In the genomic region with DNA sequence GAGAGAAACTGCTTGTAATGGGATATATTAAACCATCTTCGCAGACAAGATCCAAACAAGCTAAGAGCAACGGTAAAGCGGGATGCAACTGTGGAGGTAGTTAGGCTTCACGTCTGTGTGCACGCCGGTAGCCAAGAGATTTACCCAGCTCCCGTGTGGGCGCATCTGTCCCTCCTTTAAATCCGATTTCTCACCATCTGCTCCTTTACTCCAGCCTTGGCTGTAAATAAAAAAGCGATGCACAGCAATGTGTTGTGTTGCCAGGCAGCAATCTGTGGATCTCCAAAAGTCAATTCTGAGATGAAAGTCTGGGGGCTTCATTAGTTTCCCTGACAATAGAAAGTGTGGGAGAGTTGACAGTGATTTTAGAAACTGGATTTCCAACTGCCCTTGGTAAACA, we compare ENCODE assay signal across 9 mouse cellular contexts. TPM values are rescaled to one million over a fixed set of nuclear protein-coding genes. Genes with fewer than 3 reads are reported as not detected.
A peak's percentile ranks its signal among the peaks of the same experiment; 100 is the strongest.
DNase-seq lines count a peak whose midpoint lies in the region; ATAC-seq lines count a peak whose summit lies in the region.
"Had no signal": no experiment of that assay in that cellular context is flagged by ENCODE, and none has a peak within 500 bp of the region (broad histone marks: within the 10 kb centered on the region; RNA-seq: fewer than 3 reads in every experiment).

No protein-coding gene starts in this region.

- H3K27me3 ChIP-seq in forebrain, embryonic 10.5 days (ENCODE audit: poor library complexity, severe bottlenecking), result no peaks in the 10 kb centered on the region
- no peaks in the 10 kb centered on the region for H3K27me3 ChIP-seq in neural tube, embryonic 15.5 days (replicated peaks)

- peak overlapping the region; percentile 70 for H3K27ac ChIP-seq in forebrain, embryonic 10.5 days
- peak overlapping the region; percentile 23 for H3K27ac ChIP-seq in neural tube, embryonic 15.5 days (replicated peaks)

- 91% methylated on average over 10 of the region's 10 CpGs for WGBS in forebrain, embryonic 10.5 days
- WGBS in neural tube, embryonic 15.5 days, result 27% methylated on average over 10 of the region's 10 CpGs

- H3K9ac ChIP-seq in neural tube, embryonic 15.5 days (replicated peaks), result no peak overlapping the region

- no peaks in the 10 kb centered on the region for H3K36me3 ChIP-seq in forebrain, embryonic 10.5 days (replicated peaks)
- no peaks in the 10 kb centered on the region for H3K36me3 ChIP-seq in neural tube, embryonic 15.5 days

- peak; percentile 44; the same call in 1 of the 2 replicates for ATAC-seq in neural tube, embryonic 15.5 days (ENCODE audit: low FRiP score)

- peaks cover 53% of the 10 kb centered on the region for H3K4me1 ChIP-seq in forebrain, embryonic 10.5 days
- peaks cover 22% of the 10 kb centered on the region for H3K4me1 ChIP-seq in neural tube, embryonic 15.5 days

- H3K9me3 ChIP-seq in forebrain, embryonic 10.5 days, result no peaks in the 10 kb centered on the region
- H3K9me3 ChIP-seq in neural tube, embryonic 15.5 days (replicated peaks), result no peaks in the 10 kb centered on the region

- H3K4me3 ChIP-seq in forebrain, embryonic 10.5 days, result no peak overlapping the region
- H3K4me3 ChIP-seq in neural tube, embryonic 15.5 days (replicated peaks), result no peak overlapping the region

- H3K4me2 ChIP-seq in neural tube, embryonic 15.5 days, result no peak overlapping the region

- DNase-seq in cerebellum, postnatal 14 days, result peak; percentile 10 to 37
- DNase-seq in cerebellum, adult 11-12 months, result no peak
- DNase-seq in forebrain, embryonic 10.5 days (ENCODE audit: extremely low spot score, low spot score), result no peak
- DNase-seq in layer of hippocampus, postnatal 14 days (ENCODE audit: low spot score in 2 of 2), result peak; percentile 29 to 71
- DNase-seq in gastrocnemius, postnatal 10 days, result no peak
- no peak for DNase-seq in kidney, adult 18-20 months
- no peak for DNase-seq in cerebellum, adult 9-11 months
- DNase-seq: lung, postnatal 14 days had no signal

RNA-seq across cellular contexts. Expression of a gene that starts 57.6 kb away (rescaled TPM):
- 84.4 and 86.5 TPM in 2 replicates for polyA plus RNA-seq in forebrain, embryonic 10.5 days (2016; fragmentation: Nextera tagmentation; extraction: Ambion mirVana)
- total RNA-seq in layer of hippocampus, postnatal 14 days (2021), result 10 to 100 TPM; 79.0 to 96.0 TPM
- polyA plus RNA-seq in neural tube, embryonic 15.5 days (2015; fragmentation: Nextera tagmentation; extraction: Ambion mirVana), result 77.6 and 88.0 TPM in 2 replicates
- total RNA-seq in gastrocnemius, postnatal 10 days (2021), result 10 to 100 TPM in 1 of 2 experiments, 1 to 10 TPM in 1; 8.4 to 17.6 TPM

Comparison
In these comparisons a context has a peak if more than half of its experiments do, and no peak if none do; other contexts are left out.
1. DNase-seq: peak in cerebellum, postnatal 14 days (2 of 2) and layer of hippocampus, postnatal 14 days (2 of 2); none in cerebellum, adult 11-12 months (single experiment), forebrain, embryonic 10.5 days (single experiment), gastrocnemius, postnatal 10 days (single experiment), kidney, adult 18-20 months (single experiment) and cerebellum, adult 9-11 months (single experiment).
2. RNA of a gene that starts 57.6 kb away (total RNA-seq): 79.0 to 96.0 TPM in layer of hippocampus, postnatal 14 days; 8.4 to 17.6 TPM in gastrocnemius, postnatal 10 days; every median in the first group is over 4 times any median in the second.